In genomic region chr4:87274825-87275224, GRCm38 (mm10) we compare ENCODE assay signal across 26 mouse cellular contexts. TPM values are rescaled to one million over a fixed set of nuclear protein-coding genes. Genes with fewer than 3 reads are reported as not detected.
DNase-seq lines count a peak whose midpoint lies in the region; ATAC-seq and TF ChIP-seq lines count a peak whose summit lies in the region.
"Had no signal": no experiment of that assay in that cellular context is flagged by ENCODE, and none has a peak within 500 bp of the region (broad histone marks: within the 10 kb centered on the region; RNA-seq: fewer than 3 reads in every experiment).

No protein-coding gene starts in this region.

- DNase-seq in cerebellum, postnatal 14 days = peak; percentile 5 to 7
- DNase-seq in cerebellum, adult 11 months = no peak
- DNase-seq in kidney, adult 9 months = peak; percentile 6
- DNase-seq in kidney, postnatal 14 days = no peak
- DNase-seq in kidney, postnatal 4 days = no peak
- no peak for DNase-seq in left cerebral cortex, adult 2 months (ENCODE audit: extremely low spot score in 1 of 2, low spot score in 2 of 2)
- DNase-seq in left cerebral cortex, postnatal 36 days (ENCODE audit: low spot score in 2 of 2) = no peak
- DNase-seq: adrenal gland, adult 8-10 months; adrenal gland, postnatal 25 days; cerebellum, adult 2 months; cerebellum, adult 9-11 months; cerebellum, postnatal 36 days; embryo, embryonic 11 days; gastrocnemius, adult 2 months; gastrocnemius, postnatal 14 days; heart, adult 11 months had no signal

- H3K27ac ChIP-seq in kidney, embryonic 16.5 days (ENCODE audit: low read length) = no peak overlapping the region
- H3K27ac ChIP-seq in left cerebral cortex, adult 2 months = peak overlapping the region; percentile 37; the same call in 1 of the 2 replicates
- H3K27ac ChIP-seq: embryonic facial prominence, embryonic 10.5 days; embryonic facial prominence, embryonic 13.5 days; forebrain, embryonic 12.5 days; forebrain, embryonic 15.5 days; gastrocnemius, adult 2 months; hindbrain, embryonic 13.5 days had no signal

- TF ChIP-seq CTCF in left cerebral cortex, adult 2 months (IDR thresholded peaks at IDR 0.05) = no peak

- intact Hi-C loops in left cerebral cortex, adult 2 months (cut with DNase I) = no loop called here
- intact Hi-C loops in left cerebral cortex, postnatal 36 days (cut with DNase I) = no loop called here

- H3K27me3 ChIP-seq in kidney, embryonic 16.5 days (ENCODE audit: insufficient read depth, low read length) = 0 out of 2 replicates have a peak, but pooled peaks cover 4% of the 10 kb centered on the region
- H3K27me3 ChIP-seq: embryonic facial prominence, embryonic 13.5 days; forebrain, embryonic 12.5 days; forebrain, embryonic 15.5 days; hindbrain, embryonic 13.5 days had no signal

- WGBS in kidney, embryonic 16.5 days = 27% methylated on average over 1 of the region's 1 CpGs

- ATAC-seq in kidney, embryonic 16.5 days (ENCODE audit: low FRiP score, low TSS enrichment) = peak; percentile 15; the same call in 1 of the 2 replicates
- ATAC-seq: activated CD4-positive, CD25-positive, alpha-beta regulatory T cell, adult 4 months; forebrain, embryonic 15.5 days; hindbrain, embryonic 16.5 days had no signal

- H3K4me3 ChIP-seq in kidney, embryonic 16.5 days (ENCODE audit: low read length) = no peak overlapping the region
- no peak overlapping the region for H3K4me3 ChIP-seq in left cerebral cortex, adult 2 months
- H3K4me3 ChIP-seq: embryonic facial prominence, embryonic 10.5 days; embryonic facial prominence, embryonic 13.5 days; erythroblast, embryonic 14.5 days; forebrain, embryonic 12.5 days; forebrain, embryonic 15.5 days; gastrocnemius, adult 2 months; hindbrain, embryonic 13.5 days had no signal

- no peaks in the 10 kb centered on the region for H3K36me3 ChIP-seq in kidney, embryonic 16.5 days (ENCODE audit: insufficient read depth, low read length)
- H3K36me3 ChIP-seq: embryonic facial prominence, embryonic 10.5 days; embryonic facial prominence, embryonic 13.5 days; forebrain, embryonic 12.5 days; forebrain, embryonic 15.5 days; hindbrain, embryonic 13.5 days had no signal

- H3K4me1 ChIP-seq in kidney, embryonic 16.5 days (ENCODE audit: insufficient read depth, low read length) = no peaks in the 10 kb centered on the region
- H3K4me1 ChIP-seq: embryonic facial prominence, embryonic 10.5 days; embryonic facial prominence, embryonic 13.5 days; forebrain, embryonic 12.5 days; forebrain, embryonic 15.5 days had no signal

- no peak overlapping the region for H3K9ac ChIP-seq in kidney, embryonic 16.5 days (replicated peaks; ENCODE audit: low read length)
- H3K9ac ChIP-seq: embryonic facial prominence, embryonic 13.5 days; forebrain, embryonic 12.5 days; forebrain, embryonic 15.5 days; hindbrain, embryonic 13.5 days had no signal

- no peak overlapping the region for H3K4me2 ChIP-seq in kidney, embryonic 16.5 days (replicated peaks; ENCODE audit: low read depth, low read length)
- H3K4me2 ChIP-seq: embryonic facial prominence, embryonic 13.5 days; forebrain, embryonic 12.5 days; forebrain, embryonic 15.5 days; heart, embryonic 11.5 days; hindbrain, embryonic 13.5 days had no signal

- H3K9me3 ChIP-seq in kidney, embryonic 16.5 days (ENCODE audit: low read length) = peaks cover 5% of the 10 kb centered on the region
- H3K9me3 ChIP-seq: embryonic facial prominence, embryonic 10.5 days; embryonic facial prominence, embryonic 13.5 days; forebrain, embryonic 12.5 days; forebrain, embryonic 15.5 days; hindbrain, embryonic 13.5 days had no signal

RNA-seq across cellular contexts. Expression of gene Slc24a2, which starts 44.5 kb away (rescaled TPM):
- polyA plus RNA-seq in kidney, embryonic 16.5 days (2015; fragmentation: Nextera tagmentation; extraction: Ambion mirVana) = not detected in 2 replicates
- total RNA-seq in left cerebral cortex, adult 2 months (2021) = 100 to 1,000 TPM; 313 to 328 TPM
- 100 to 1,000 TPM; 301 to 336 TPM for total RNA-seq in left cerebral cortex, postnatal 36 days (2021)
- polyA plus RNA-seq: erythroblast, embryonic 14.5 days had no signal

Comparison
In these comparisons a context has a peak if more than half of its experiments do, and no peak if none do; other contexts are left out.
1. DNase-seq: peak in cerebellum, postnatal 14 days (2 of 2) and kidney, adult 9 months (single experiment); none in cerebellum, adult 11 months (single experiment), kidney, postnatal 14 days (single experiment), kidney, postnatal 4 days (0 of 2), left cerebral cortex, adult 2 months (0 of 2) and left cerebral cortex, postnatal 36 days (0 of 2).